Mouse (Mus musculus) layer of hippocampus, postnatal 36 days (tissue): ENCODE measurements around the gene Rps6ka4. TPM values are rescaled to one million over a fixed set of nuclear protein-coding genes. Genes with fewer than 3 reads are reported as not detected.

ENCODE experiments used
- DNase-seq, 2 experiments: peaks; one replicate each; pipeline ENCODE4 v3.0.0; 2022
- total RNA-seq, 2 experiments: library from RNA; stranded (reverse); gene quantifications; 2 replicates each; pipeline ENCODE4 v1.2.3; 2021

Rps6ka4 gene
- 10 to 100 TPM; 34.6 to 36.0 TPM for total RNA-seq

DNA sequence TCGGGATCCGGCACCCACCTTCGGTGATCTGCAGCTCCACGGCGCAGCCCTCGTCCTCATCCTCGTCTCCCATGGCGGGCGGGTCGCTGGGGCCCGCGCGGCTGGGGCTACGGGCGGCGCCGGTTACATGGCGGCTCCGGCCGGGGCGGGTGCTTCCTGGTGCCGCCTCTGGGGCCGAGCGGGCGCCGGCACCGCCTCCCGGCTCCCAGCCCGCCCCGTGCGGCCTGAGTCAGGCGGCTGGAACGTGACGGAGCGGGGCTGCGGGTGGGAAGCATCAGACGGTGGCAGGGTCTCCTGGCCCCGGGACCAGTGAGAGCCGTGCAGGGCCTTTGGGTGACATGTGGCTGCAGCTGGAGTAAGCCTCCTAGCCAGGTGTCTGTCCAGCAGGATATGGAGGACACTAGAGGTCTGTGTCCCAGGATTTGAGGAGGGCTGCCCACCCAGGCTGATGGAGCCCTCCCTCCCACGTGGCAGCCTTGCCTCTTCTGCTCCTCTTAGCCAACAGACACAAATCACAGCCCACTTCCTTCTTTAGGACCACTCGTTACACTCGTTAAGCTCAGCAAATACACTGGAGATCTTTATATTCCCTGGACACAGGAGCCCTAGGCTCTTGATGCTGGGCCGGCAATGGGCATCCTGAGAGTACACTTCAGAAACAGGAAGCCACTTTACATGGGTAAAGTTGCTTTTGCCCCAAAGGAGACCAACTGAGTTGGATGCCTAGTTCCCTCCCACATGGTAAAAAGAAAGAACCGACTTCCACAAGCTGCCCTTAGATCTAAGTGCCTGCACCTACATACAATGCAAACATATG is at the start of gene Rps6ka4:
Gene Rps6ka4 (minus strand): TSS at position 162 of the 817 bp plus-strand sequence.
- peak; percentile 69 to 72 for DNase-seq

DNA sequence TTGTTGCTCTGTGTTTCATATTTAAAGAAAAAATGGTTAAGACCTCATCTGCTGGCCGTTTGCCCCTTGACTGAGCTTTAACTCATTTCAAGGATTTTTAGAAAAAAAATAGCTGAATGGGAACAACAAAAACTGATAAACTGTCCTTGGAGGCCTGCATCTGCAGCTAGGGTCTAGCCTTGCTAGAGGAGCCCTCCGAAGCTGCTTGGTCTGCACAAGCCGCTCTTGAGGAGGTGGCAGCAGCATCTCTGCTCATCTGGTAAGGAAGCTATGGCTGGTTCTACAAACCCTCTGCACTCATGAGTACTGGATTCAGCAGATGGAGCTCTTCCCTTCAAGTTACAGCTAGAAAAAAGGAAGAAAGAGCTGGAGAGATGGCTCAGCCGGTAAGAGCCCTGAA is 37.5 kb upstream of the Rps6ka4 start:
- no peak for DNase-seq

DNA sequence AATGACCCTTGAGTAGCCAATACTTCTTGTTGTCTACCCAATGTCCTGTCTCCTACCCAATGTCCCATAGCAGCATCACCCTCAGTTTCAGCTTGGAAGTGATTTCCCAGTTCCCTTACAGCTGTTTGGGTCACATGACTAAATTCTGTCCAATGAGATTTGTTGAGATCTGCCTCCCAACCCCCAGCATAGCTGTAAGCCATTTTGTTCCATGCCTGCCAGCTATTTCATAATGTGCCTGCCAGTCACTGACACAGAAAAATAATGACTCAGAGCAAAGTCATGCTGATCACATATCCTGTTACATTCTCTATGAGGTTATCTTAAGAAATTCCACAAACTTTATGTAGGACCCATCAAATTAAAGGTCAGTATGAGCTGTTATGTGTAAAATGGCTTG is 36.4 kb upstream of the Rps6ka4 start:
- DNase-seq: no peak

DNA sequence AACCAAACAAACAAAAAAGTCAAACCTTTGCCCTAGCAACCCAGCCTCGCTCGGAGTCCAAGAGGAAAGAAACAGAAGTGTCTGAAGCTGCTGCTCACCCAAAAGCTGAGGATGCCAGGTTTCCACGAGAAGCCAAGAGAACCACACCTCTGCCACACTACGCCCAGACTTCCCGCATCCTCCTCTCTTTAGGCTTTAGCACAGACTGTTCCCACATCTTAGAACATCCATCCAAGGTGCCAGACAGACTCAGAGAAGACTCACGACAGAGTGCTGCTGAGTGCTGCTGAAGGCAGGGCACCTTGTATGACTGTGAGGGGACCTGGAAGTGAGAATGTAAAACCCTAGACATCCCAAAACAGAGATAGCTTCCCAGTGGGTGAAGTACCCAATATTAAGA is 35.4 kb upstream of the Rps6ka4 start:
- DNase-seq: no peak

DNA sequence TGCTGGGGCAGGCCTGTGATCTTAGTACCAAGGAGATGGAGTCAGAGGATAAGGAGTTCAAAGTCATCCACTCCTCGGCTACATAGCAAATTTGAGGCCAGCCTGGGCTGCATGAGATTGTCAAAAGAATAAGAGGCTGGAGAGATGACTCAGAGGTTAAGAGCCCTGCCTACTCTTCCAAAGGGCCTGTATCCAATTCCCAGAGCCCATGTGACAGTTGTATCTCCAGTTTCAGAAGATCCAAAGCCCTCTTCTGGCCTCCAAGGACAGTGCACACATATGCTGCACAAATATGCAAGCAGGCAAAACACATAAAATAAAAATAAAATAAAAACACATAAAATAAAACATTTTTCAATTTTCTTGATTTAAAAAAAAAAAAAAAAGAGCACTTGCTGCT is 33.8 kb upstream of the Rps6ka4 start:
- no peak for DNase-seq

DNA sequence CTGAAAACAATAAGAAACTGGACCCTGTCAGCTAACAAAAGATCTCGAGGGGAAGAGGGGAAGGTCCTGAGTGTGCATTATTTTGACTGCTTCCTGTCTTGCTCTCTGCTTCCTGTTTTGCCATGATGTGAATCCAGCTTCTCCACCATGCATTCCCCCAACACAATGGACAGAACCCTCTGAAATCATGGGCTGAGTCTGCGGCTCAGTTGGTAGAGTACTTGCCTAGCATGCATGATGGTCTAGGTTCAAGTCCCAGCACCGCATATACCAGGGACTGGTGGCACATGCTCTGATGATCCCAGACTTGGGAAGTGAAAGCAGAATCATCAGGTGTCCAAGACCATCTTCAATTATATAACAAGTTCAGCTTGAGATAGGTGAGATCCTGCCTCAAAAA is 32.3 kb upstream of the Rps6ka4 start:
- DNase-seq: no peak

DNA sequence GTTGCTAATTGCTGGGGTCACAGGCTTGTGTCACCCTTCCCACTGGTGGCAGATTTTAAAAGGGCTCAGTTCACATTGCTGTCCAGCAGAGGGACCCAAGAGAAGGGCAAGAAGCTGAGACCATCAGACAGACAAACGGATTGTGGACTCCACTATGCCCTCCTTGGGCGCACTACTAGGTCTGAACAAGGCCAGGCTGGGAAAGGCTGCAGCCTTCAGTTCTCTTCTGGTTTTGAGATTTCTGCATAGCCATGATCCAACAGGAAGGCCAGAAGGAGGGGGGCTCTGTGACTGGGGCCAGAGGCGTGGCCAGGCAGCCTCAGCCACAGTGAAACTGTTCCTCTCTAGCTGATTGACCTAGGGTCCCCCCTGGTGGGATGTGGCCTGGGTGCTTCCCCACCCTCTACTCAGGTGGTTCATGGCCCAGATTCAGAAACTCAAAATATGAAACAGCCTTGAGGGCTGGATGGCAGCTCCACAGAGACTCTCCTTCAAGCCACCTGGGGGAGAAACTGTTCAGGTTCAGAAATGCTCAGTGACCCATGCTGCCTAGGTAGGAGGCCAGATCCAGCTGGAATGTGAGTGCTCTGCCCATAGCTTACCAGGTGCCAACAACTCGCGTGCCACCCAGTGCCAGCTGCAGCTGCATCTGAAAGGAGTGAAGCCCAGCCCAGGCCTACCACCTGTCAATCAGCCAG is 31.3 kb upstream of the Rps6ka4 start:
- no peak for DNase-seq

DNA sequence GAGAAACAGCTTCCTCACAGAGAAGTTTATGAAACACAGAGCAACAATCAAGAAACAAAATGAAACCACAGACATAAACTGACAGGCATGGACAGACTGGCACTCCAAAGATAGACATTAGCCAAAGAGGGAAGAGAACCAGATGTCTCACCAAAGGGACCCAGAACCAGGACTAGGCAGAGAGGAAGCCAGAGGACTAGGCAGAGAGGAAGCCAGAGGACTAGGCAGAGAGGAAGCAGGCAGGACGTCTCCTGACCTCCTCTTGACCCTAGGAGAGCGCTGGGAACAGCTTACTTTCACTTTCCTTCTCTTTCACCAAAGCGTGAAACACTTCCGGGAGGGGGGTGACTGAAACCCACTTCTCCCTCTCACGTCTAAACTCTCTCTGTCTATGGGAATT is 28.9 kb upstream of the Rps6ka4 start:
- DNase-seq: no peak

DNA sequence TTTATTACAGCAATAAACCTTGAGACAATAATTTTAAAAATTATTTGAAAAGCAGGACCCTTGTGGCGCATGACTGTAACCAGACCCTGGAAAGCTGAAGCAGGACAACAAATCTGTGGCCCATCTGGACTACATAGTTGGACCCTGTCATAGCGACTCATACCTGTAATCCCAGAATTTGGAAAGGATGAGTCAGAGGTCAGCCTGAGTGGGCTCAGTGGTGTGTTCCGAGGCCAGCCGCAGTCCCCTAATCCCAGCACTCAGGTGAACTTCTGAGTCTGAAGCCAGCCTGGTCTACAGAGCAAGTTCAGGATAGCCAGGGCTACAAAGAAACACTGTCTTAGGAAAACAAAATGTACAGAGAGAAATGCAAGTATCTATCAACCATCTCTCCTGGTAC is 21.0 kb upstream of the Rps6ka4 start:
- no peak for DNase-seq

DNA sequence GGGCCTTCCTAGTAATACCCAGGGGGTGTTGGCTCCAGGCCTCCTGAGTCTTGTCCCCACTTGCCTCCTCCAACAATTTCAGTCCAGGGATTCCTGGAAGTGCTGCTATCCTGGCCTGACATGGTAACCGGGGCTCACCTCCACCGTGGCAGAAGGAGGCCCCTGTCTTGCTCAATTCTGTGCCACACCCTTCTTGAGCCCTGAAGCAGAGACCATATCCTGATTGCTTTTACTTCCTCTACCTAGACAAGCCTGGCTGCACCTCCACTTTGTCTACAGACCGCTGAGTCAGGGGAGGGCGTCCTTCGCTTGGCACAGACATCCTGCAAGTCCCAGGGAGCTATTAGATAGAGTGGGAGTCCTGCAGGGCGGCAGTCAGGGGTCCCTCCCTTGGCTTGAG is 20.3 kb upstream of the Rps6ka4 start:
- DNase-seq: no peak

DNA sequence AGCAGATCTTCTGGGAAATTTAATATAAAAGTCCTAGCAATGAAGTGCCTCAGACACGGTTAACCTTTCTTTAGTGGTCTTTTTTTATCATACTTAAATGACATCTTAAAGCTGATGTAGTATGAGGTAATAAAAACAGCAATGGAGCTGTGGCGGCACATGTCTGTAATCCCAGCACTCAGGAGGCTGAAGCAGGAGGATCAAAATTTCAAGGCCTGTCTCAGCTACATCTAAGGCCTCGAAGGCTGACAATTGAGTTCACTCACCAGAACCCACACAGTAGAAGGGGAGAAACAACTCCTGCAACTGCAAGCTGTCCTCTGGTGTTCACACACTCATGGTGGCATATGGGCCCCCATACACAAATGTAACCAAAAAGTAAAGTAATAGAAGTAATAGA is 19.5 kb upstream of the Rps6ka4 start:
- no peak for DNase-seq

DNA sequence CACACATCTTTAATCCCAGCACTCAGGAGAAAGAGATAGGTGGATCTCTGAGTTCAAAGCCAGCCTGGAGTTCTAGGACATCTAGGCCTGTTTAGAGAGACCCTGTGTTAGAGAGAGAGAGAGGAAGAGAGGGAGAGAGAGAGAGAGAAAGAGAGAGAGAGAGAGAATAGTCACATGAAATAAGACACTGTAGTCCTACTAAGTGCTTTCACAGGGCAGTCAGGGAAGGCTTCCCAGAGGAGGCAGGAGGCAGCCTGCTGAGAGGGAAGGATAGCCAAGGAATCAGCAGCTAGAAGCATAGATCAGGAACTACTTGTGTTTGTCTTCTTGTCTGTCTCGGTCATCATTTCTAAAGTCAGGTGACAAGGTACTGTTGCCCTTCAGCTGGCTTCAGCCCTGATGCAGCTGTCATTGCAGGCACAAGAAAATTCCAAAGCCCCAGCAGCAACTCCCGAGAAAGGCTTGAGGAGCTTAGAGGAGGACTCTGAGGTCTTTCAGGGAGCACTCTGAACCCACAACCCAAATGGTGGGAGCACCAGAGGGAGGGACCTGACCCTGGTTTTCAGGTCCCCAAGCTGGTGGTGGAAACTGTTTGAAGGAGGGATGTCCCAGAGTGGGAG is 18.7 kb upstream of the Rps6ka4 start:
- DNase-seq: no peak

DNA sequence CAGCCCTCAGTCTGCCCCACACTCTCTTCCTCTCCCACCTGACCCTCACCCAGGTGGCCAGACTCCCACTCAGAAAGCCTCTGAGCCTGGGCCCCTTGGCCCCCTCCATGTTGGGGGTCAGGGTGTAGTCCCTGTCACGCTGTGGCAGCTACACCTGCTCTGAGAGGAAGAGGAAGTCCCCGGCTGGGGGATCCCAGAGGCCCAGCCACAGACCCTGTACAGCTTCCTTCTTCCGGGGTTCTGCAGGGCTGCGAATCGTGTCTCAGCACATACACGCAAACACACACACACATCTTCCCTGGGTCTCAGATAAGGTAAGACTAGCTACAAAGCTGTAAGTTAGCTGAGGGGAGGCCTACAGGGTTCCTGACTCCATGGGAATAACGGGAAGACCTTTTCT is 17.6 kb upstream of the Rps6ka4 start, which contains the start of gene Ccdc88b:
Gene Ccdc88b (minus strand): TSS at position 181 of the 400 bp plus-strand sequence.
- no peak for DNase-seq

DNA sequence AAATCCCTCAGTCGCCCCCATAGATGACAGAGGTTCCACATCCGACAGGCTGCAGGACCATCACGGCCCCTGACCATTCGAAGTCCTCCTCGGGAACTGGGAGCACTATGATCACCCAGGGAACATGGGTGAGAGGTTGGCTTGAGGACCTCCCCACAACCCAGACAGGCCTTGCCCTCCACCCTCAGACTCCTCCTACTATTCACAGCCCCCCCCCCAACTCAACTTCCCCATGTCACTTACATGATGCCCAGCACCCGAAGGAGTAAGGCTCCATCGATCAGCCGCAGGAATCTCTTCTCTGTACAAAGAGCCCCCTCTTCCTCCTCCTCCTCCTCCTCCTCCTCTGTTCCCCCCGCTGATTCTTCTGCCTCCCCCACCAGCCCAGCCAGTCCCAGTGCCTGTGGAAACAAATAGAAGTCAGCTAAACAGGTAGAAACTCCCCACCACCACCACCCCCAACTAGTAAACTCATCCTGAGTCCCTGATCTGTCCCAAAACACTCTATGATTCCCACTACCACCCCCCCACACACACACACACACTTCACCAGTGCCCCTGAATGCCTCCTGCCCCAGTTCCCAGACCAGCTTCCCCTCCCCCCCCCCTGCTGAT is 17.1 kb upstream of the Rps6ka4 start:
- no peak for DNase-seq

DNA sequence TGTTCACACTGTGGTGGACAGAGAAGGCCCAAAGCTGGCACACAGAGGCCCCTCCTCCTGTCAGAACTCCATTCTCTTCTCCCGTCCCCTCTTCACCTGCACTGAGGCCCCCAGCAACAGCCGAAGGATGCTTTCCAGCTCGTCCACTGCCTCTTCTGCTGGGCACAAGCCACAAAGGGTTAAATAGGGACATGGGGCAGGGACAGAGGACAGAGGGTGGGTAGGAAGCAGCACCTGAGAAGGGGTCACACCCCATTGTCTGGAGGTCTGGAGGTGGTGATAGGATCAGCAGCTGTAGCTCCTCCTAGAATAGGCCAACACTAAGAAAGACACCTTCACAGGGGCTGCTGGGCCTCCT is 16.5 kb upstream of the Rps6ka4 start:
- no peak for DNase-seq

DNA sequence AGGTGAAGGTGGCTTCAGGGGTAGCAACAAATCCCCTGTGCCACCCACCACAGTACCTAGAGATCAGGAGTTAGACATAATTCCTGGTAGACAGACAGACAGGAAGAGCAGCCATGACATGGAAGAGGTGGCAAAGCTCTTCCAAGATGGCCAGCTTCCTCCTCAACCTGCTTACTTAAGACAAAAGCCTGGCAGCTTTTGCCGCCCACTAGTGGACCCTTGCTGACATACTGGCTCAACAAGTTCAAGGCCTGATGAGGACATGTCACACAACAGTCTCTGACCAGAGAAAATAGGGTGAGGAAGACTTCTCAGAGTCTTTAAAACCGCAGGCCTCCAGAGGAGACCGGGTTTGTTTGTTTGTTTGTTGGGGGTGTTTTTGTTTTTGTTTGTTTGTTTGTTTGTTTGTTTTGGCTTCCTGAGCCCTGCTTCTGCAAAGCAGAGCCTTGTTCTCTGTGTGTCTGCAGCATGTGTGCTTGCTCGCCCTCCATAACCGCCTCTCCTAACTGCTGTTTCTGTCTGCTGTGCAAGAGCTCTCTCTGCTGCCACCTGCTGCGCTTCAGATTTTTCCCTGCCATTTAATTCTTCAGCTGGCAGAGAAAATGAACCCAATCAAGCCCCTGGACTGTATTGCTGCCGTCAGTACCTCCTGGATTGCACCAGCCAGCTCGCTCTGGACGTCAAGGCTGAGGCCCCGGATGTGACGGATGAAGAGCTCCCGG is 16.0 kb upstream of the Rps6ka4 start:
- peak; percentile 59 to 61 for DNase-seq

DNA sequence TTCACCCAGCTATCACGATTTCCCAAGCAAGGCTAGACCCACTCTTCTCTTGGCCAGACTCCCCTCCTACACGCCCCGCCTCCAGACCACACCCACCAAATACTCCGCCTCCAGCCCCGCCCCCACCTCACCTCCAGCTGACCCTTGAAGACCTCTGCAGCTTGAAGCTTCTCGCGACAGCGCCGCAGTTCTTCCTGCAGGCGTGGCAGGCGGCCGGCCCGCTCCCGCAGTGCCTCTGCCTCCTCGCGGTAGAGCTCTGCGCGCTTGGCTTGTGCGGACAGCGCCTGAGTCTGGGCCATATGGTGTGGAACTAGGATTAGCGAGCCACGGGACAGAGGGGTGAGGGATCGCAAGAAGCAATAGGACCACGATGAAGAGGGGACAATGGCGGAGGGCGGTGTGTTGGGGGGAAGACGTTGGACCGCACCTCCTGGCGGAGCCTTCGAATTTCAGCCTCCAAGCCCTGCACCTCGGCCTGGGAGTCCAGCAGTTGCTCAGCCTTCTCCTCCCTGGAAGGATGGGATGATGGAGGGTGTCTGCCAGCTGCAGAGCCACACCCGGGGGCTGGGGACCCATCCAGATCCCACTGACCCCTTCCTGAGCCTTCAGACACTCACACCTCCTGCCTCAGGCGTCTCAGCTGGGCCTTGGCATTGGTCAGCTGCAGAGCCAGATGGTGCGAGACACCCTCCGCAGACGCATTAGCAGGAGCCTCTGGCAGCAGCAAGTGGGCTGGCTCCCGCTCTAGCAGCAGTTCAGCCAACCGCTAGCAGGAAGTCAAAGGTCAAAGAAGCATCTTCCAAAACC is 15.0 kb upstream of the Rps6ka4 start:
- DNase-seq: no peak

DNA sequence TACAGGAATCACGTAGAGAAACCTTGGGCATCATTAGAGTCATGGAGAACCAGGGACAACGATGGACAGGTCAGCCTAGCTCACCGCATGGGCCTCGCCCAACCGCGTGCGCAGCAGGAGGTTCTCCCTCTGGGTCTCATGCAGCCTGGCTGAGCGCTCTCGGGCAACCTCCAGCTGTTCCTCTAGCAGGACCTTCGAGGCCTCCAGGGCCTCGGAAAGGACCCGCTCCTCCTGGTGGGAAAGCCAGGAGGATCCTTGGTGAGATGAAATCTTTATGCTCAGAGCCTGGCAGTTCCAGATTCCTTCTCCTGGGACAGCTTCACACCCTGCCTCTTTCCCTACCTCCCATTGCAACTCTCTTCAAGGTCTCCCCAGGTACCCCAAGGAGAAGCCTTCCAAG is 14.2 kb upstream of the Rps6ka4 start:
- DNase-seq: no peak

DNA sequence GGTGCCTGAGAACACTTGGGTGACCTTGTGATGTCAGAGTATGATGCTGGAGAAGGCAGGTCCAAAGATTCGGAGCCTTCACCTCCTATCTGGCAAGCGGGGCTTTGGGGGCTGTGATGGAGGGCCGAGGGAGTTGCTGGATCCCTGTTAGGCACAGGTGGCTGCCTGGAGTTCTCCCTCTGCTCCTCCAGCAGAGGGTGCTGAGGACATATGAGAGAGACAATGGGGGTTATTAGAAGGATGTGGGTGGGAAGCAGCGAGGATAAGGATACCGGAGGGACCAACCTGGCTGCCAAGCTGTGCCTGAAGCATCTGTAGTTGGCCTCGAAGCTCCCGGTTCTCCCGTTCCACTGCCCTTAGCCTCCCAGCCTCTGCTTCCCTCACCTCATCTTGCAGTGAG is 13.5 kb upstream of the Rps6ka4 start:
- DNase-seq: no peak

DNA sequence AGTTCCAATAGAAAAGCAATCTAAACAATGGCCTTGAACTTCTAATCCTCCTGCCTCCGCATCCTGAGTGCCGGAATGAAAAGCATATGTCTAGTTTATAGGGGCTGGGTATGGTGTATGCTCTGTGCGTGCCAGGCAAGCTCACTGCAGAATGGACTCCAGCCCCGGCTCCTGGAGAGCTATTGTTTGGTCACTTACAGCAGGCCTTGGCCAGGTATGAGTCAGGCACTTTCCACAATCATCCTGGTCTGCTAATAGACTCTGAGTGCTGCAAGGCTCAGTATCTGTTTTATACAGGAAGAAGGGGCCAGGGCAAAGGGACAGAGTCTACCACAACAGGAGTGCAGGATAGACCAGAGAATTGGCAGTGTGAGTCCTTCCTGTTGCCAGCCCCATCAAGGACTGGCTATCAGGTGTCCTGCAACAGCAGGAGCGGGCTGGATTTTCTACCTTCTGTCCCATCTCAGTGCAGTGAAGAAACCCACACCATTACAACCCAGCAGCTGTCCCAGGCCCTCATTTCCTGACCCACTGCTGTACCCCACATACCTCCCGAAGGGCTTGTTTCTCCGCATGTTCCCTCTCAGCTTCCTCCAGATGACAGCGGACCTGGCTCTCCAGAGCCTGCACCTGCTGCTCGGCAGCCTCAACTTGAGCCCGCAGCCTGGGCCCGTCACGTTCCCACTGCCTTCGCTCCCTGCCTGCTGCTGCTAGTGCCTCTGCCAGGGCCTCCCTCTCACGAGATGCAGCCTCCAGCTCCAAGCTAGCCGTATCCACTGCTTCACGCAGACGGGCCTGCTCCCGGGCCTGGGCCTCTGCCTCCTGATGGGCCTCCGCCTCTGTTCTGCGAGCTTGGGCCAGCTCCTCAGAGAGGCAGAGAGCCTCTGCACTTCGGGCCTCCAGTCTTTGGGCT is 12.2 kb upstream of the Rps6ka4 start:
- DNase-seq: no peak

DNA sequence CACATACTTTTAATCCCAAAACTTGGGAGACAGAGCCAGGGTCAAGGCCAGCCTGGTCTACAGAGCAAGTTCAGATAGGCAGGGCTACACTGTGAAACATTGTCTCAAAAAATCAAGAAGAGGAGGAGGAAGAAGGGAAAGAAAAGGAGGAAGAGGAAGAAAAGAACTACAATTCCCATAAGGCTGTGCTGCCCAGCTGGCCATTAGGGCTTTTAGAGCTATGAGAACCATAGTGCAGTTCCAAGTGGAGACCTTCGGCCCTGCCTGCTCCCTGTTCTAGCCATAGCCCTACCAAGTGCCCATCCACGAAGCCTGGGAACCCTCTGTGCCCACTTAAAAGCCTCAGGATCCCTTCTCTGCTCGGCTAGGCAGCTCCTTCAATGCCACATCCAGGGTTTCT is 11.1 kb upstream of the Rps6ka4 start:
- DNase-seq: no peak
